Mouse (Mus musculus): ENCODE measurements at regions not wholly inside any gene's neighbourhood (a gene's known extent, or its start where the extent isn't known, plus 50 kb on each side); places are given as distances from the start of the nearest gene placed in this dataset.

DNA sequence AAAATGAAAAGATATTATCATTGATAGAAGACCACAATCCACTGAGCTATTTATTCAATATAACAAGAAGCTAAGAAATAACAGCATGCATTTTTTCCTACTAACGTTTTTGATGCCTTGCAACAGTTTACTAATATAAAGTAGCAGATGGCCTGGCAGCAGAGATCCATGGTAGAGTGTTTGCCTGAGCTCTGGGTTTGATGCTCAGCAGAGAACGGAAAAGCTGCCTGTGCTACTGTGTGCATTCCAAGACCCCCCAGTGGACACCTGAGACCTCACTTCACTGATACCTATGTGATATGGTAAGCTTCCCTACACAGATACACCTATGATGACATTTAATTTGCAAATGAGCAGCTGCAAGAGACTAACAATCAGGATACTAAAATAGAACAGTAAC is 95.6 kb upstream of the Acvr2a start:
- no peak for DNase-seq (ENCODE audit: low read depth, low spot score)

GRCm38 (mm10) chr2:48730780-48731179 is 83.1 kb upstream of the Acvr2a start:
- no peak for DNase-seq (ENCODE audit: low read depth, low spot score)

GRCm38 (mm10) chr2:48733936-48734335 is 80.0 kb upstream of the Acvr2a start:
- no peak for DNase-seq (ENCODE audit: low read depth, low spot score)

- DNase-seq (ENCODE audit: low read depth, low spot score), result no peak
Measured at GRCm38 (mm10) chr2:48734521-48734920, 79.4 kb upstream of the Acvr2a start.

DNA sequence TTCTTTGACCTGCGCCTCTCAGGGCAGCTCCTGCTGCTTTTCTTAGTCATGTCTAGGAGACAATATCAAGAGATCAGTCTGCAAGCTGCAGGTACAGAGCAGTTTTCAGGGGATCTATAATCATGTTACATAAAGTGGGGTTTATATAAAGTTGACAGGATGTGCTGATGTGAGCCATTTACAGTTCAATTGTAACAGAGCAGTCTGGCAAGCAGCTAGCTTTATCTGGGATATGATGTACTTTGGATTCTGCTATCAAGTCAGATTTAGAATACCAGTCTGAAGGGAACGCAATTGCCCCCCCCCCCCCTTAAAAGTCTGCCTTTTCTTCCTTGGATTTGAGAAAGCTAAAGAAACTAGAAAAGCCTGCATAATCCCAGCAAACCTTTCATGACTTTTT is 77.6 kb upstream of the Acvr2a start:
- DNase-seq (ENCODE audit: low read depth, low spot score), result no peak

All from retina, postnatal 7 days (tissue).